ENCODE assay signal across 13 mouse cellular contexts in the genomic region with DNA sequence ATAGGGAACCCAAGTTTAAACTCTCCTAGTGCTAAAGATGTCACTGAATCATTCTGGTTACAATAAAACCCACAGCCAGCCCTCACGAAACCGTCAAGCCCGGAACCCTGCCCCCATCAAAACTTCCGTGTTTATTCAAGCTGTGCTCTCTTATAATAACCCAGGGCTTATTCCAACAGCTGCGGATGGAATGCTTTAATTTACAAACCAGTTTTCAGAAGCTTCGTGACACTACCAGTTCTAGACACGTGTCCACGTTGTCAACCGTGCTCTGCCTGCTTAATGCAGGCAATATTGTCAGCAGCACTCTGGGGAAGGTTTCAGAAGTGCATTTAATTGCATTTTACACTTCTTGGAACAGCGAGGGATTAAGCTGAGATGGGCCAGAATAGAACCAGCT.
DNase-seq lines count a peak whose midpoint lies in the region; ATAC-seq and TF ChIP-seq lines count a peak whose summit lies in the region.
"Had no signal": no experiment of that assay in that cellular context is flagged by ENCODE, and none has a peak within 500 bp of the region (broad histone marks: within the 10 kb centered on the region; RNA-seq: fewer than 3 reads in every experiment).

No protein-coding gene starts in this region.

- H3K4me1 ChIP-seq in hindbrain, embryonic 13.5 days (replicated peaks) = no peaks in the 10 kb centered on the region
- H3K4me1 ChIP-seq in hindbrain, embryonic 14.5 days (replicated peaks; ENCODE audit: control insufficient read depth, insufficient read depth, low read length) = no peaks in the 10 kb centered on the region
- H3K4me1 ChIP-seq in midbrain, embryonic 11.5 days (ENCODE audit: control insufficient read depth, insufficient read depth, low read length) = no peaks in the 10 kb centered on the region
- no peaks in the 10 kb centered on the region; the same call in 1 of the 2 replicates for H3K4me1 ChIP-seq in midbrain, embryonic 10.5 days
- H3K4me1 ChIP-seq in lung, embryonic 14.5 days (ENCODE audit: insufficient read depth) = peaks cover 11% of the 10 kb centered on the region; the same call in 1 of the 2 replicates
- peaks cover 3% of the 10 kb centered on the region; the same call in 1 of the 2 replicates for H3K4me1 ChIP-seq in midbrain, embryonic 15.5 days
- H3K4me1 ChIP-seq: embryonic facial prominence, embryonic 12.5 days had no signal

- no peak overlapping the region for H3K4me3 ChIP-seq in hindbrain, embryonic 13.5 days
- H3K4me3 ChIP-seq in hindbrain, embryonic 14.5 days (replicated peaks; ENCODE audit: low read length) = no peak overlapping the region
- no peak overlapping the region for H3K4me3 ChIP-seq in midbrain, embryonic 11.5 days (ENCODE audit: low read depth, low read length)
- no peak overlapping the region for H3K4me3 ChIP-seq in midbrain, embryonic 10.5 days
- H3K4me3 ChIP-seq in lung, embryonic 14.5 days (ENCODE audit: low read depth, low read length) = no peak overlapping the region
- H3K4me3 ChIP-seq in midbrain, embryonic 15.5 days = no peak overlapping the region
- H3K4me3 ChIP-seq: embryonic facial prominence, embryonic 12.5 days had no signal

- H3K27ac ChIP-seq in hindbrain, embryonic 13.5 days = no peak overlapping the region
- H3K27ac ChIP-seq in hindbrain, embryonic 14.5 days = no peak overlapping the region
- H3K27ac ChIP-seq in midbrain, embryonic 11.5 days (ENCODE audit: low read depth, low read length) = no peak overlapping the region
- H3K27ac ChIP-seq in midbrain, embryonic 10.5 days (replicated peaks) = no peak overlapping the region
- no peak overlapping the region for H3K27ac ChIP-seq in lung, embryonic 14.5 days (ENCODE audit: low read depth)
- H3K27ac ChIP-seq in midbrain, embryonic 15.5 days = no peak overlapping the region
- H3K27ac ChIP-seq: embryonic facial prominence, embryonic 12.5 days had no signal

- no peak overlapping the region for H3K9ac ChIP-seq in hindbrain, embryonic 13.5 days
- H3K9ac ChIP-seq in hindbrain, embryonic 14.5 days = no peak overlapping the region
- H3K9ac ChIP-seq in midbrain, embryonic 11.5 days (ENCODE audit: low read length) = no peak overlapping the region
- no peak overlapping the region for H3K9ac ChIP-seq in lung, embryonic 14.5 days
- H3K9ac ChIP-seq in midbrain, embryonic 15.5 days = no peak overlapping the region
- H3K9ac ChIP-seq: embryonic facial prominence, embryonic 12.5 days had no signal

- WGBS in hindbrain, embryonic 13.5 days = 55% methylated on average over 10 of the region's 10 CpGs
- 49% methylated on average over 10 of the region's 10 CpGs for whole genome bisulfite sequencing in hindbrain, embryonic 14.5 days
- WGBS in midbrain, embryonic 11.5 days = 78% methylated on average over 10 of the region's 10 CpGs
- 86% methylated on average over 10 of the region's 10 CpGs for WGBS in midbrain, embryonic 10.5 days
- WGBS in lung, embryonic 14.5 days = 31% methylated on average over 10 of the region's 10 CpGs
- WGBS in midbrain, embryonic 15.5 days = 51% methylated on average over 10 of the region's 10 CpGs

- no peaks in the 10 kb centered on the region for H3K27me3 ChIP-seq in hindbrain, embryonic 13.5 days
- H3K27me3 ChIP-seq in hindbrain, embryonic 14.5 days (ENCODE audit: control insufficient read depth, insufficient read depth, low read length) = no peaks in the 10 kb centered on the region
- H3K27me3 ChIP-seq in midbrain, embryonic 11.5 days (ENCODE audit: control insufficient read depth, insufficient read depth, low read length) = no peaks in the 10 kb centered on the region
- H3K27me3 ChIP-seq in midbrain, embryonic 10.5 days (ENCODE audit: low read depth, poor library complexity, severe bottlenecking) = no peaks in the 10 kb centered on the region
- no peaks in the 10 kb centered on the region for H3K27me3 ChIP-seq in lung, embryonic 14.5 days (ENCODE audit: insufficient read depth, low read length)
- no peaks in the 10 kb centered on the region for H3K27me3 ChIP-seq in midbrain, embryonic 15.5 days (replicated peaks)
- H3K27me3 ChIP-seq: embryonic facial prominence, embryonic 12.5 days had no signal

- no peak for TF ChIP-seq CTCF in lung, embryonic 14.5 days (IDR thresholded peaks at IDR 0.05; ENCODE audit: low read depth)

- H3K9me3 ChIP-seq in hindbrain, embryonic 13.5 days = no peaks in the 10 kb centered on the region
- no peaks in the 10 kb centered on the region for H3K9me3 ChIP-seq in hindbrain, embryonic 14.5 days (ENCODE audit: control insufficient read depth, low read length)
- no peaks in the 10 kb centered on the region for H3K9me3 ChIP-seq in midbrain, embryonic 11.5 days (ENCODE audit: control insufficient read depth, low read length)
- no peaks in the 10 kb centered on the region for H3K9me3 ChIP-seq in midbrain, embryonic 10.5 days (replicated peaks)
- H3K9me3 ChIP-seq in lung, embryonic 14.5 days (ENCODE audit: low read depth, low read length) = no peaks in the 10 kb centered on the region
- no peaks in the 10 kb centered on the region for H3K9me3 ChIP-seq in midbrain, embryonic 15.5 days
- H3K9me3 ChIP-seq: embryonic facial prominence, embryonic 12.5 days had no signal

- no peaks in the 10 kb centered on the region for H3K36me3 ChIP-seq in hindbrain, embryonic 13.5 days
- H3K36me3 ChIP-seq in hindbrain, embryonic 14.5 days (replicated peaks; ENCODE audit: control insufficient read depth, insufficient read depth) = no peaks in the 10 kb centered on the region
- no peaks in the 10 kb centered on the region for H3K36me3 ChIP-seq in midbrain, embryonic 11.5 days (ENCODE audit: control insufficient read depth, insufficient read depth, low read length)
- no peaks in the 10 kb centered on the region for H3K36me3 ChIP-seq in midbrain, embryonic 10.5 days
- H3K36me3 ChIP-seq in lung, embryonic 14.5 days (ENCODE audit: insufficient read depth) = no peaks in the 10 kb centered on the region
- no peaks in the 10 kb centered on the region for H3K36me3 ChIP-seq in midbrain, embryonic 15.5 days (replicated peaks)
- H3K36me3 ChIP-seq: embryonic facial prominence, embryonic 12.5 days had no signal

- H3K4me2 ChIP-seq in hindbrain, embryonic 13.5 days = no peak overlapping the region
- no peak overlapping the region for H3K4me2 ChIP-seq in hindbrain, embryonic 14.5 days (replicated peaks)
- no peak overlapping the region for H3K4me2 ChIP-seq in midbrain, embryonic 11.5 days
- H3K4me2 ChIP-seq in lung, embryonic 14.5 days = no peak overlapping the region
- no peak overlapping the region for H3K4me2 ChIP-seq in midbrain, embryonic 15.5 days
- H3K4me2 ChIP-seq: embryonic facial prominence, embryonic 12.5 days had no signal

- peak; percentile 36; the same call in 1 of the 2 replicates for ATAC-seq in hindbrain, embryonic 13.5 days (ENCODE audit: low FRiP score)
- ATAC-seq in hindbrain, embryonic 14.5 days (ENCODE audit: low FRiP score) = no peak
- peak; percentile 54; the same call in 1 of the 2 replicates for ATAC-seq in midbrain, embryonic 11.5 days (ENCODE audit: low FRiP score)
- peak; percentile 26; the same call in 1 of the 2 replicates for ATAC-seq in lung, embryonic 14.5 days (ENCODE audit: insufficient read depth)
- peak; percentile 78 for ATAC-seq in midbrain, embryonic 15.5 days (replicated peaks)

- no peak for DNase-seq in hindbrain, embryonic 14.5 days (ENCODE audit: low spot score)
- no peak for DNase-seq in midbrain, embryonic 11.5 days (ENCODE audit: low spot score, missing footprints)
- DNase-seq in midbrain, embryonic 10.5 days (ENCODE audit: low spot score) = no peak
- peak; percentile 64 for DNase-seq in lung, embryonic 14.5 days
- DNase-seq in gastrocnemius, postnatal 25 days = no peak
- DNase-seq in adrenal gland, postnatal 25 days = no peak
- DNase-seq: adrenal gland, adult 8-10 months; cerebellum, postnatal 36 days; liver; right cerebral cortex, adult 18-20 months had no signal
